Mouse (Mus musculus) left cerebral cortex, postnatal 10 days (tissue): ENCODE data around the gene Sgf29. TPM values are rescaled to one million over a fixed set of nuclear protein-coding genes. Genes with fewer than 3 reads are reported as not detected.
A peak's percentile ranks its signal among the peaks of the same experiment; 100 is the strongest.

Experiments
- DNase-seq, 2 experiments: peaks; one replicate each; pipeline ENCODE4 v3.0.0; 2021 to 2022; ENCODE audit warnings: low spot score in 2 of 2, mixed read lengths in 1 of 2; ENCODE audit errors: extremely low spot score in 1 of 2
- intact Hi-C: fragments of 180-260 bp; cut with DNase I; formaldehyde crosslinking; loops from one replicate; pipeline ENCODE4 v1.15.1; 2025
- total RNA-seq, 2 experiments: library from RNA; stranded (reverse); gene quantifications; 2 replicates each; pipeline ENCODE4 v1.2.3; 2021

Sgf29 gene
- total RNA-seq, result 10 to 100 TPM; 32.8 to 42.3 TPM

- peak; percentile 86 to 96 for DNase-seq
- intact Hi-C loops, result loop anchor here (5.0 kb wide), 1 partner anchor 38 kb away; no protein-coding TSS in a partner anchor
Measured at GRCm38 (mm10) chr7:126649231-126650051, at the start of gene Sgf29. Gene Sgf29, plus strand, starts transcription at chr7:126649309.

GRCm38 (mm10) chr7:126601896-126602295 is 47.2 kb upstream of the Sgf29 start:
- no peak for DNase-seq
- intact Hi-C loops, result no loop called here

GRCm38 (mm10) chr7:126602650-126603049 is 46.5 kb upstream of the Sgf29 start:
- DNase-seq, result no peak
- intact Hi-C loops, result no loop called here

GRCm38 (mm10) chr7:126606611-126607010 is 42.5 kb upstream of the Sgf29 start:
- intact Hi-C loops, result no loop called here
- DNase-seq, result no peak

- peak in 1 of 2 experiments; percentile 42 for DNase-seq
- intact Hi-C loops, result no loop called here
Measured at GRCm38 (mm10) chr7:126607064-126607463, 42.0 kb upstream of the Sgf29 start.

- DNase-seq, result no peak
- intact Hi-C loops, result no loop called here
Measured at GRCm38 (mm10) chr7:126607796-126608195, 41.3 kb upstream of the Sgf29 start.

- intact Hi-C loops, result no loop called here
- DNase-seq, result no peak
Measured at GRCm38 (mm10) chr7:126612736-126613135, 36.4 kb upstream of the Sgf29 start.

- DNase-seq, result no peak
- intact Hi-C loops, result no loop called here
Measured at GRCm38 (mm10) chr7:126616707-126617106, 32.4 kb upstream of the Sgf29 start.

- DNase-seq, result no peak
- intact Hi-C loops, result no loop called here
Measured at GRCm38 (mm10) chr7:126619559-126620275, 29.4 kb upstream of the Sgf29 start.

- no peak for DNase-seq
- intact Hi-C loops, result no loop called here
Measured at GRCm38 (mm10) chr7:126621452-126622359, 27.4 kb upstream of the Sgf29 start.

GRCm38 (mm10) chr7:126623381-126623780 is 25.7 kb upstream of the Sgf29 start:
- DNase-seq, result no peak
- intact Hi-C loops, result no loop called here

- intact Hi-C loops, result no loop called here
- DNase-seq, result peak in 1 of 2 experiments; percentile 28
Measured at GRCm38 (mm10) chr7:126624774-126625173, 24.3 kb upstream of the Sgf29 start.

GRCm38 (mm10) chr7:126625369-126625768 is 23.7 kb upstream of the Sgf29 start:
- intact Hi-C loops, result no loop called here
- DNase-seq, result peak; percentile 16 to 87

- intact Hi-C loops, result no loop called here
- no peak for DNase-seq
Measured at GRCm38 (mm10) chr7:126625807-126626600, 23.1 kb upstream of the Sgf29 start.

- intact Hi-C loops, result no loop called here
Measured at GRCm38 (mm10) chr7:126628111-126628510, 21.0 kb upstream of the Sgf29 start.

GRCm38 (mm10) chr7:126629915-126630314 is 19.2 kb upstream of the Sgf29 start:
- intact Hi-C loops, result no loop called here
- DNase-seq, result no peak

More at GRCm38 (mm10) chr7:126628111-126628510, 21.0 kb upstream of the Sgf29 start:
- peak in 1 of 2 experiments; percentile 50 for DNase-seq

- no peak for DNase-seq
- intact Hi-C loops, result no loop called here
Measured at GRCm38 (mm10) chr7:126630824-126631518, 18.1 kb upstream of the Sgf29 start, which contains the start of gene Nupr1. Gene Nupr1, minus strand, starts transcription at chr7:126630861.

- intact Hi-C loops, result no loop called here
- DNase-seq, result no peak
Measured at GRCm38 (mm10) chr7:126632478-126632877, 16.6 kb upstream of the Sgf29 start.
